Mouse (Mus musculus) myocyte (in vitro differentiated cells): ENCODE measurements around the gene Kcnq1.

Experiments used
- E2F4 ChIP-seq: IDR thresholded peaks from one replicate; pipeline ENCODE4 v1.6.1; 2011; ENCODE audit warnings: mild to moderate bottlenecking, control low read depth, moderate library complexity; ENCODE audit not compliant: insufficient read depth
- MAX ChIP-seq: IDR thresholded peaks from one replicate; pipeline ENCODE4 v1.6.1; 2011; ENCODE audit warnings: low read depth, mild to moderate bottlenecking, control low read depth
- MYOD1 ChIP-seq, 3 experiments: IDR thresholded peaks; one replicate each; pipeline ENCODE4 v1.6.1; 2011; ENCODE audit warnings: control low read depth in 2 of 3, low read depth in 2 of 3, mild to moderate bottlenecking in 2 of 3, moderate library complexity in 1 of 3; ENCODE audit not compliant: insufficient read length in 2 of 3, control insufficient read depth in 1 of 3
- MYOG ChIP-seq, 3 experiments: IDR thresholded peaks; one replicate each; pipeline ENCODE4 v1.6.1; 2011; ENCODE audit warnings: control low read depth in 2 of 3, low read depth in 2 of 3, mild to moderate bottlenecking in 2 of 3; ENCODE audit not compliant: insufficient read length in 2 of 3, control insufficient read depth in 1 of 3, insufficient read depth in 1 of 3
- POLR2A ChIP-seq: IDR thresholded peaks from one replicate; pipeline ENCODE4 v1.6.1; 2011; ENCODE audit warnings: low read depth, mild to moderate bottlenecking, control low read depth, moderate library complexity; ENCODE audit not compliant: insufficient read length
- POLR2AphosphoS2 ChIP-seq: IDR thresholded peaks from one replicate; pipeline ENCODE4 v1.6.1; 2011; ENCODE audit warnings: low read depth, control low read depth; ENCODE audit not compliant: insufficient read length
- REST ChIP-seq: IDR thresholded peaks from one replicate; pipeline ENCODE4 v1.6.1; 2011; ENCODE audit warnings: mild to moderate bottlenecking, control low read depth, moderate library complexity; ENCODE audit not compliant: insufficient read depth, insufficient read length
- USF1 ChIP-seq: IDR thresholded peaks from one replicate; pipeline ENCODE4 v1.6.1; 2011; ENCODE audit warnings: low read depth, mild to moderate bottlenecking, control low read depth, moderate library complexity

GRCm38 (mm10) chr7:143067469-143067868 is 38.7 kb upstream of the Kcnq1 start:
- no peak for TF ChIP-seq POLR2AphosphoS2
- TF ChIP-seq POLR2A = no peak
- no peak for TF ChIP-seq MYOD1 (IDR thresholded peaks at IDR 0.05; ENCODE audit: control insufficient read depth in 1 of 3, insufficient read length in 2 of 3, low read depth in 2 of 3)
- TF ChIP-seq MAX = no peak
- TF ChIP-seq MYOG (IDR thresholded peaks at IDR 0.05; ENCODE audit: control insufficient read depth in 1 of 3, insufficient read depth in 1 of 3, insufficient read length in 2 of 3, low read depth in 2 of 3) = no peak
- TF ChIP-seq USF1 = no peak
- TF ChIP-seq REST = no peak
- no peak for TF ChIP-seq E2F4
